Mouse (Mus musculus): ENCODE measurements around the gene Grm4. TPM values are rescaled to one million over a fixed set of nuclear protein-coding genes. Genes with fewer than 3 reads are reported as not detected.

Grm4 gene
- total RNA-seq, 2 experiments from 2014 or later = 0.11 to 0.14 TPM

Other genes with a start within 250 kb of the Grm4 start
- 10 to 100 TPM; 41.2 to 45.0 TPM for gene Hmga1, start 35.1 kb upstream of the Grm4 start, total RNA-seq (2021)
- 10 to 100 TPM in 1 of 2 experiments, 1 to 10 TPM in 1; 7.4 to 10.4 TPM for gene AI413582, start 44.4 kb upstream of the Grm4 start, total RNA-seq (2021)
- gene Nudt3, start 102.1 kb upstream of the Grm4 start, total RNA-seq (2021) = 100 to 1,000 TPM; 312 to 315 TPM
- gene RPS10-NUDT3, start 113.8 kb upstream of the Grm4 start, total RNA-seq (2021) = not detected
- 100 to 1,000 TPM; 533 to 572 TPM for gene Rps10, start 115.3 kb upstream of the Grm4 start, total RNA-seq (2021)
- gene Pacsin1, start 134.1 kb upstream of the Grm4 start, total RNA-seq (2021) = under 1 TPM in 1 of 2 experiments, not detected in 1; 0.49 TPM
- gene Spdef, start 207.6 kb upstream of the Grm4 start, total RNA-seq (2021) = not detected

Data from heart, postnatal 36 days (tissue).